Mouse (Mus musculus): ENCODE results near the gene Pomgnt1.

DNA sequence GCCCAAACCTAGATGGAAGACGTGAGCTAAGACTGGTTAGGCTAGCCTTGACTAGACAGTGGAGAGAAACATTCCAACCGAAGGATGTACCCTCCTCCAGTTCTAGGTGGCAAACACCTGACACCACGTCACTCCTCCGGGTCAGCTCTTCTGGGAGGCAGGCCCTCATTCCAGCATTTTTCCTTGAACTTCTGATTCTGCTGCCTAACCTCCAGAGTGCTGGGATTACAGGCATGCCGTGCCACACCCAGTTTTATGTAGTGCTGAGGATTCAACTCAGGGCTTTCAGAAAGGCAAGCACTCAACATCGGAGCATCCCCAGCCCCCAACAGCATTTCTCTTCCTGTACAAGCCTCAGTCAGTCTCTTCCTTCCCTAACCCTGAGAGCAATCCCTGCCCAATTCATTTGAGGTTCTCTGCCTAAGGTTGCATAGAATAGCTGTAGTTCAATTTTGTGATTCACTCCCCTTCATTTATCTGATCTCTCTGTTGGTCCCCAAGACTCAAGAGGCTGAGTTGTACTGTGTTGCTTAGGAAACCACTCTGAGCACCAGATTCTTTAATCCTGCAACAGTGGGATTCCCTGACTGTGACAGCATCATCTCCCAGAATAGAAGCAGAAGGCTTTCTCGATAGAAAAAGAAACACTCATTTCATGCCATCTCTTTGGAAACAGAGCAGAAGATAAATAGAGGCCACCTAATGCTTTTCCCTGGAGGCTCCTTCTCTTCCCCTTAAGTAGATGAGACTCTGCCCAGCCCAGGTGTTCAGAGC, 17.3 kb downstream of the Pomgnt1 start:
- no peak for TF ChIP-seq CTCF (IDR thresholded peaks at IDR 0.05)
- no peak for TF ChIP-seq EP300 (IDR thresholded peaks at IDR 0.05)
